Mouse (Mus musculus) fibroblast of lung, adult 2 months (primary cell): Measurements from ENCODE around the gene Abcc3.
"Not testable (repeated sequence)": the region's sequence is repeated elsewhere in the genome, so short reads cannot be mapped to it uniquely, and the experiment has no call there.

ENCODE experiments used
- DNase-seq: peaks from one replicate; pipeline ENCODE4 v3.0.0-alpha.2; 2011; ENCODE audit warnings: low read depth

The Abcc3 gene

DNA sequence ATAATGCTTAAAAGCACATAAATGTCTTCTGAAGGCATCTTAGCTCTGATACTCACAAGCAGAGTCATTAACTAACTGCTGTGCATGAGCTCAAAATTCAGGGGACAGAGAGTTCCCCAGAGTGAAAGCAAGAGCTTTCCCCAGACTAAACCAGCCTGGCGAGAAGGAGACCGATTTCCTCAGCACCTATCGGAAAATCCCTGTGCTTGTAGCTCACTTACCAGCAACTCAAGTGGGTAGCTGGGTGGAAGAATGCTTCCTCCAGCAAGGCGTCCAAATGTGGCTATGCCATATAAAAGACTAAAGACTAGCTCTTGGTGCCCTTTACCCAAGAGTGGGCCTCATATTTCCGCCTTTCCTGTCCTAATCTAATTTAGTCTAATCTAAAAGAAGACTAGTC is 9.9 kb upstream of the Abcc3 start:
- DNase-seq = no peak

DNA sequence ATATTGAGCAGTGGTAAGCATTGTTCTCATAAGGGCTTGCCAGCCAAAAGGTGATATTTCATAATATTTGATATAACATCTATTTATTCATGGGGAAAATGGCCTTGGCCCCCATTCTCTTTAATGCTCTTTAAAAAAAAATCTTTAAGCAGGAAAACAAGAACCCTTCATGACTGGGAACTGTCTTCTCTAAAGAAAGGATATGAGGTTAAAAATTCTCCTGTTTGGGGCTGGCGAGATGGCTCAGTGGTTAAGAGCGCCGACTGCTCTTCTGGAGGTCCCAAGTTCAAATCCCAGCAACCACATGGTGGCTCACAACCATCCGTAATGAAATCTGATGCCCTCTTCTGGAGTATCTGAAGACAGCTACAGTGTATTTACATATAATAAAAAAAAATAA is 9.2 kb upstream of the Abcc3 start:
- not testable (repeated sequence) for DNase-seq

DNA sequence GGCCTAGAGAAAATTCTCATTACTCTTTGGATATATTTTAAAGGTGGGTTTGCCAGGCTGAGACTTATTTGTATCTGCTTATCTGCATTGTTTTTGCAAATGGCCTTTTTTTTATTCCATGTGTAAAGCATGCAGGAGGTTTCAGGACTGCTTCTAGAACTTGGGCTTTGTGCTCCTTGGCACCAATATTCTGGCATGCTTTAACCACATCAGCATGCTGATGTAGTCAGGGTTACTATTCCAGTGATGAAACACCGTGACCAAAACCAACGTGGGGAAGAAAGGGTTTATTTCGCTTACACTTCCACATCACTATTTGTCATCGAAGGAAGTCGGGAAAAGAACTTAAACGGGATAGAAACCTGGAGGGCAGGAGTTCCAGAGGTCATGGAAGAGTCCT is 8.2 kb upstream of the Abcc3 start:
- DNase-seq = no peak

DNA sequence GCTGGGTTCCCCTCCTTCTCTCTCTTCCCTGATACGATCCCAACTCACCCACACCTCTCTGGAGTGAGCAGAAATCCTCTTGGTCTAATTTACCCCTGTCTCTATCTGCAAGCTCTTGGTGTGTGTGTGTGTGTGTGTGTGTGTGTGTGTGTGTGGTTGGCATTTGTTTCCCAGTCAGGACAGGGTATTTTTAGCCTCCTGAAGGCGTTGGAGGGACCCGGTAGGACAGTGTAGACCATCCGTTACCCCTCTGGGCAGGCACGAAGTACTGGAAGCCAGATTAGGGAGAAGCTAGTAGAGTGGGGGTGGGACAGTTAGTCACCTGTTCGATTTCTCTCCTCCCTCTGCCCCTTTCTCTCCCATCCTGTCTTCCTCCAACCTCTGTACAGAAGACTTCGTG is 1.3 kb upstream of the Abcc3 start:
- DNase-seq = no peak

DNA sequence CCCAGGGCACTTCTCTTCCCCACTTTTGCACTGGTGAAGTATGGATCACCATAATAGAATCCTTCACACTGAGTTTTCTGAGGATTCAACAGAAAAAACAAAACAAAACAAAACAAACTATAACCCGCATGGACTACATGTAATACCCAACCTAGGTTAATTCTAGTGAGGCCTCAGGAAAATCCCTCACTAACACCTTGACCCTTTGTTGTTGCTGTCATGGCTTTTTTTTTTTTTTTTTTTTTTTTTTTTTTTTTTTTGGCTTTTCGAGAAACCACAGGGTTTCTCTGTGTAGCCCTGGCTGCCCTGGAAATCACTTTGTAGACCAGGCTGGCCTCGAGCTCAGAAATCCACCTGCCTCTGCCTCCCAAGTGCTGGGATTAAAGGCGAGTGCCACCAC is 693 bp upstream of the Abcc3 start:
- DNase-seq = not testable (repeated sequence)

DNA sequence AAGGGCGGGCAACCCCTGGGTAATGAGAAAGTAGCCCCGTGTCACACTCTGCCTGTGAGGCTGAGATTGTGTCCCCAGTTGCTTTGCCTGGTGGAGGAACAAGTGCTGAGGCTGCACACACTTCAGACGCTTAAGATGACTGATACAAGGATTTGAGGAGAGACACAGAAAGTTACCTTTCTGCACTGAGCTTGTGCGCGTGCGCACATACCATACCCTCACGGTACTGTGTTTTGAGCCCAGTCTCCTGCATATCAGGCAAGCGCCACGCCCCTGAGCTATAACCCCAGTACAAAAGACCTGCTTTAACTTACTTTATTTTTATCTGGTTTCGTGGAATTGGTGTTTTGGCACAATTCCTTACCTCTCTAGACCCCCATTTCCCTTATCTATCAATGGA is 1.1 kb downstream of the Abcc3 start:
- DNase-seq = no peak

DNA sequence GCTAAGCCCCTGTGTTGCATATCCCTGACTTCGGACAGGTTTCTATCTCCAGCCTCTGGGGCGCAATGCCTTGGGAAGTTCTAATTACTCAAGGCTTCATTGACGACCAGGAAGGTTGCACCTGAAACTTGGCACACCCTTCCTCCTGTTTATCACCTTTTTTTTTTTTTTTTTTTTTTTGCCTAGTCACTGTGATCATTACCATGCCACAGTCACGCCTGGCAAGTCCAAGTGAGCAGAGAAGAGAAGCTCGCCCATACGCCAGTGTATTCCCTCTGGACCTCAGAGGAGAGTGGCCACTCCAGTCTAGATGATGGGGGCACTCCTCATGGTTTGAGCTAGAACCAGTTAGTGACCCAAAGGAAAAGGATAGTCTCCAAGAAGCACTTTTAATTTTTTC is 2.0 kb downstream of the Abcc3 start:
- no peak for DNase-seq

DNA sequence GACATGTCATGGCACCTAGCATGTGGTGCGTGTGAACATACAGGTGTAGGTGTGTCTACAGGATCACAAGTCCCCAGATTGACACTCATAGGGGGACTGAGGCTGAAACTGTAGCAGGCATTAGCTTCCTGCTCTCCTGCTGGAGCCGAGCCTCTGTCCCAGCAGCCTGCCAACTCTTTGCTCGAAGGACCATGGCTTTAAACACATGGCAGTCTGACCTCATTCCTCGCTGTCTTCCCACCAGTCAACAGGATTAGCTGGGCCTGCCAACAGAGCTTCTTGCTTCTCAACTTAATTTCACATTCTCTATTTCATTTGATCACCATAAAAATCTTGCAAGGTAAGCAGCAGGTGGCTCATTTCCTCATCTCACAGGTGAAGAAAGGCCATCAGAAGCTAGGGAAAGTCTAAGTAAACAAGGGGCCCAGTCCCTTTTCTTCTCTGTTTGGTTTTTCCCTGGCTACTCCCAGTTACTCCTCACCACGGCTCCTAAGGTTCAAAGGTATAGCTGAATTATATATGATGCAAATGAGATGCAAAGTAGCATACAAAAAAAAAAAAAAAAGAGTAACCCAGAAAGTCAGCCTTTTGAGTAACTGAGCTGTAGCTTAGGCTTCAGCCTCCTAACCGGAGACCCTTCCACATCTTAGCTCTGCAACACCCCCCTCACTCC is 2.9 kb downstream of the Abcc3 start:
- no peak for DNase-seq

DNA sequence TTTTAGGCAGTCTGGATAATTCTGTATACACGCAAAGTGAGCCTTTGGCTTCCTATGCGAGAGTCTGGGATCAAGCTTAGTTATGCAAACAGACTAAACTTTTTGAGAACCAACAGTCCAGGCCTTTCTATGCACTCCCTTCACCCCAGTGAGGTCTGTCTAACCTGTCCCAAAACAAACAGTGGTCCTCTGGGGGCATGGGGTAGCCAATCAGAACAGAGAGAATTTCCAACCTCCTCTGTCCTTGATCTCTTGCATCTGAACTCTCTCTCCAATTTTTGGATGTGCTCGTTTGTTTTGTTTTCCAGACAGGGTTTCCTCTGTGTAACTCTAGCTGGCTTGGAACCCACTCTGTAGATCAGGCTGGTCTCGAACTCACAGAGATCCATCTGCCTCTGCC is 3.8 kb downstream of the Abcc3 start:
- DNase-seq = no peak

DNA sequence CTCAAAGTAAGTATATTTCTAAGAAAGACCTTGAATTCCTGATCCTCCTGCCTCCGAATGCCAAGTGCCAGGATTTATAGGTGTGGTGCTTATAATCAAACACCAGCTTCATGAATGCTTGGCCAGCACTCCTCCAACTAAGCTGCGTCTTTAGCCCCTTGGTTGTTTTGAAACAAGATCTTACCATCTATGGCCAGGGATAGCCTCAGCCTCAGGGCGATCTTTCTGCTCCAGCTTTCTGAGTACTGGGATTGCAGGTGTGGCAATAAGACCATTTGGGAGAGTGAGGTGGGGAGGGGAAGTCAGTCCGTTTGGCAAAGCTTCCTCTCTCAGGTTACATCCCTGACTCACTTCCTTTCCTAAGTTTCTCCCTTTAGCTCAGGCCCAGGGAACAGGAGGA is 5.0 kb downstream of the Abcc3 start:
- DNase-seq = no peak

DNA sequence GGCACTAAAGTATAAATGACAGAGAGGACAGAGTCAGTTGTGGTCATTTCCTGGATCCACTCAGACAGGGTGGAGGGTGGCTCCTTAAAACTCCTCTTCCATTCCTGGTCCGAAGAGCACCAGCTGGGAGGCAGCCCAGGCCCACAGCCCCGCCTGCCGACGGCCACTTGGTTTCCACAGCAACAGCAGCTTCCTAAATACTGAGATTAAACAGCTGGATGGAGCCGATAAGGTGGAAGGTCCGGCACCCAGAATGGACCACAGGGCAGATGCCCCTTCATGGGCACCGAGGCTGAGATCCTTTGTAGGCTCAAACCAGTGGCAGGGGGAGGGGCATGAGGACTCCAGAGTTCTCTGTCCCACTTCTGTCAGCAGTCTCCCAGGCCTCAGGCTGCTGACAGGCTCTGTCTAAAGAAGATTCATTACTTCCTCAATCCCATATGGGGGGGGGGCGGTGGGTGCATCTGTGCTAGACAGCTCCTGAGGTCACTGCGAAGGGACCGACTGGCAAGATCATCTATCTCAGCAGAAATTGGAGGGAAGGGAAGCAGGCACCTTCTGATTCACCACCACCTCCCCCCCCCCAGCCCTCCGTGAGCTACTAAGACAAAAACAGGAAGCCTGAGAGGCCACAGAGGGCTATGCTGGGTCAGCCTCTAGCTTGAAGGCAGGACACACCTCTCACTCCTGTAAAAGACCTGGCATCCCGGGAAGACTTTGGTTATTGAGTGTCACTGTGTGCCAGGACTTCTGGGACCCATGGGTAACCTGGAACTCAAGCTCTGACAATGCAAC is 6.6 kb downstream of the Abcc3 start:
- no peak for DNase-seq

DNA sequence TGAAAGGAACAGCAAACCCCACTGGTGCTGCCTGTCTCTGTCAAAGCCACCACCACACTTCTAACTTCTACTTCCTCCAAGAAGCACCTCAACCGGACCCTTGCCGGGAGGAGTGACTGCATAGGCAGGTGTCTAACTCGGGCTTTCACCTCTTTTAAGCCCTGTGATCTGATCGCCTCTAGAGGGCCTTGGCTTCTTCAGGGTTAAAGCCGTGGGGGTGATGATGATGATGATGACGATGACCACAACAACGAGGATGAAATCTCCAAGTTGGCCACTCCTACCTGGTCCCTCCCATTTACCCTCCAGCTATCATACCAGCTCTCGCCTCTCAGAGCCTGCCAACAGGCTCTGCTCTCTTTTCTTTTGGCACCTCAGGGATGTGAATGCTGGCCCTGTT is 13.1 kb downstream of the Abcc3 start:
- no peak for DNase-seq

DNA sequence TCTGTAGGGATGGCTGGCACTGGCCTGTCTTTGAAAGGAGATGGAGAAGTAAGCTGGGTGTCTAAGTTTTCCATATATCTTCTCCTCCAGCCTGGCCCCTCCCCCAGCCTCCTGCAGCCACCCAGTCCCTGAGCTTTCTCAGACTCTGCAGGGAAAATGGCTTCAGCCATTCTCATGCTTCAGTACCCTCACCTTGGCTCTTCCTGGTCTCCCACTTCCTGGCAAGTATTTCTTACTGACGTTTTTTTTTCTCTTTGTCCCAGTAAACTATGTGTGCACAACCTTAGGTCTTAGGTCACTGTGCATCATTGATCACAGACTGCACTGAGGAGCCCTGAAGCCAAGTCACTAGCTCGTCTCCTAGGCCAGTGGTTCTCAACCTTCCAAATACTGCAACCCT is 13.7 kb downstream of the Abcc3 start:
- DNase-seq = no peak

DNA sequence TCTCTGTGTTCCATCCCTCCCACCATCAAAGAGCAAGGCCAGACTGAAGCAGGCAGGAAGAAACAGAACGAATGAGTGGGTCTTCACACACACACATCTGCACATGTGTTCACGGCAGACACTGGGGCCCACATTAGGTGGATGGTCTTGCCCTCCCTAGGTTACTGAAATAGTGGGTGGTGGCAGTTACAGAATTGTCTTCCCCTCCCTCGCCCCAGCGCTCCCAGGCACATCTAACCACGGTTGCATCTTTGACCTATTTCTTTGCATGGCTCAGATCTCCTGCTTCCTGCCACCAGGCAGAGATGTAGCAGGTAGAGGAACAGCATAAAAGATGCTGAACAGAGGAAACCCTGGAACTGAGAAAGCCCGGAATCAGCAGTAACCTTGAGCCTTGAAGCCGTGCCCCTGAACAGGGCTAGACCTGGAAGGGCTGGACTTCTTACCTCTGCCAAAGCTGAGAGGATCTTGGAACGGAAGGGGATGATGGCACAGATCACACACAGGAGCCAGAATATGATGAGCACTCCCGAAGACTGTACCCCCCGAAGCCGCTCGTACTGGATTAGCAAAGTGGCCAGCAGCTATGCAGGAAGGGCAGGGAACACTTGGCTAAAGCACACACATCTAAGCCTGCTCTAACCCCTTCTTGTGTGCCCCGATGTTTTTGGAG is 18.4 kb downstream of the Abcc3 start:
- DNase-seq = no peak

DNA sequence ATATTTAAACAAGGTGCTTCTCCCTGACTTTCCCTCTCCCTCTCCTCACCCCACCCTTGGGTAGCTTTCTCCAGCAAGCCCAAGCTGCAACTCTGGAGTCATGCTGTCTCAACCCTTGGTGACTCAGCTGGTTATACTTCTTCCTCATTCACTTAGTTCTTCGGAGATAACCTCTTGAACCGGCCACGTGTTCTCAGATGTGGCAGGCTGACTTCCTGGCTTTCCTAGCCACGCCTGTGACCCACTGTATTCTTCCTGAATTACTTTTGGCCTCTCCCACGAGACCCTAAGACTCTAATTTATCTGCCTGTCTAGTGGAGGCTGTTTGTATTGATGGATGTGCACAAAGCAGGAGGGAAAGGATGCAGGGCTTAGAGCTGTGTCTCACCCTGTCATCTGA is 22.0 kb downstream of the Abcc3 start:
- no peak for DNase-seq

DNA sequence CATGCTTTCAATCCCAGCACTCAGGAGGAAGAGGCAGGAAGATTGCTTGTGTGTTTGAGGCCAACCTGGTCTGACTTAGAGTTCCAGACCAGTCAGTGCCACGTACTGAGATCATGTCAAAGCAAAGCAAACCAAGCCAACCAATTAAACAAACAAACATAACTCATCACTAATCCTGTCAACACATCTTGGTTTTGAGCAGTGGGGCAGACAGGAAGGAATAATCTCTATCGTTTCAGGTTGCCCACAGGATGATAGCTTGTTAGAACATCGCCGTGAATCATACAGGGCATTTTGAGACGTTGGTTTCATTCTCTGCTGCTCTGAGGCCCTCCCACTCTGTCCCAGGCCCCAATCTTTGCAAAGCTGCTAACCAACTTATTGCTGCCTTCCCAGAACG is 22.8 kb downstream of the Abcc3 start:
- no peak for DNase-seq

DNA sequence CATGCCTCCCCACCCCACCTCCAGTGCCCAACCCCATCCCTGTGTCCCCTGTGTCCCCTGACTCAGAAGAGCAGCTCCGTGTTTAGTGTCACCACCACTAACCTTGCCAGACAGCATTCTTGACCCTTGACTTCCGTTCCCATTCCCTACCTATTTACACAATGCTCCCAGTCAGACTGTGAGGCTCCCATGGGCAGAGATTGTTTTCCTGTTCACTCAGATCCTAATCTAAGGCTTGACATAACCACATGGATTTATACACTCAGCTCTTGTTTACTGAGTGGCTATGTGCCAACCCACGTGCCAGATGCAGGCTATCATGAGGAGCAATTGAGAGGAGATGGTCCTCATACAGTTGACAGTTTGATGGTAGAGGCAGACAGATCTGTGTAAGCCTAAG is 27.5 kb downstream of the Abcc3 start:
- DNase-seq = no peak

DNA sequence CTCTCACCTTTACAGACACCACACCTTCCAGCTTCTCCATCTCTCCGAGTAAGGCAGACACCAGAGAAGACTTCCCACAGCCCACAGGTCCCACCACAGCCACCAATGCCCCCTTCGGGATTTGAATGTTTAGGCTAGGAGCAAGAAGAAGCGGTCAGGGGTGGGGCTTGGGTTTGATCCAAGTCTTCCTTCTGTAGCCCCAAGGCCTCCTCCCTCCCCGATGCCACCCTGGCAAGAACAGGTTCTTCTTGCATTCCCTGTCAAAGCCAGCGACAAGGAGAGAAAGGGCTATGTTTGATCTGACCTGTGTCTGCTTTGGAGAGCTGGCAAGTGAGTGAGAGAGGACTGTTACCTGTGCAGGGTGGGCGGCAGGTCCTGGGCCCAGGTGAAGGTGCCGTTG is 29.1 kb downstream of the Abcc3 start:
- DNase-seq = no peak

DNA sequence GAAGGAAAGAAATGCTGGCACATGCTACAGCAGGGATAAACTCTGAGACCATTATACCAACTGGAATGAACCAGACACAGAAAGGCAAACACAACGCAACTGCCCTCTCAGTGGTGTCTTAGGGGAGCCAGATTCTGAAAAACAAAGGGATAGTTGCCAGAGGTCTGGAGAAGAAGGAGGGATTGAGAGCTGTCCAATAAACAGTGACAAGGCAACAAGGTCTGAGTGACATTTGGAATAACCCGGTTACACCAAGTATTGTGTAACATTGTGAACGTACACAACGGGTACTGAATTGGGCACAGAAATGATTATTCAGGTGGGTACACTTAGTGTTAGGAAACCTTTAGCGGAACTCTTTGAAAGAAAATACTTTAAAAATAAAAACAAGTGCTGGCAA is 30.7 kb downstream of the Abcc3 start:
- no peak for DNase-seq

DNA sequence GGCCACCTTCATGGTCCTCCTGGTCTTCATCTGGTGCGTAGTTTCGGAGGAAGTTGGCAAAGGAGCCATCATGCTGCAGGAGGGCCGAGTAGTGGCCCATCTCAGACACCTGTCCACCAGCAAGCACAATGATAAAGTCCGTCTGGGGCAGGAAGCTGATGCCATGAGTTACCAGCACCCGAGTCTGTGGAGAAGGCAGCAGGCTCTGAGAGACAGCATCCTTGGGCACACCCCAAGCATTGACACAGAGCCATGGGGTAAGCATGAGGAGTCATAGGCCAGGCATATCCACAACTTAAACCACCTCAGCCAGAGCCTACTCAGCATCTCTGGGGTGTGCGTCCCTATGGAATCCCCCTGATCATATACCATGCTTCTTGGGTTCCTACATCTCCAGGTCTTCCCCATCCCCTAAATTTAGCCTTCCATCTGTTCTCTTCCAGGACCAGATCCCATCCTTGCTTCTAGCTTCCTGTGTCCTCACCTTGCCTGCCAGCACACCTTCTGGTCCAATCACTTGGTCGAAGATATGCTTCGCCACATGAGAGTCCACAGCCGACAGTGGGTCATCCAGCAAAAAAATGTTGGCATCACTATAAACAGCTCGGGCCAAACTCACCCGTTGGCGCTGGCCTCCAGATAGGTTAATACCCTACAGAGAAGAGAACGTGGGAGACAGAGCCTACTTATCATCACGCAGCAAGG is 31.5 kb downstream of the Abcc3 start:
- no peak for DNase-seq

DNA sequence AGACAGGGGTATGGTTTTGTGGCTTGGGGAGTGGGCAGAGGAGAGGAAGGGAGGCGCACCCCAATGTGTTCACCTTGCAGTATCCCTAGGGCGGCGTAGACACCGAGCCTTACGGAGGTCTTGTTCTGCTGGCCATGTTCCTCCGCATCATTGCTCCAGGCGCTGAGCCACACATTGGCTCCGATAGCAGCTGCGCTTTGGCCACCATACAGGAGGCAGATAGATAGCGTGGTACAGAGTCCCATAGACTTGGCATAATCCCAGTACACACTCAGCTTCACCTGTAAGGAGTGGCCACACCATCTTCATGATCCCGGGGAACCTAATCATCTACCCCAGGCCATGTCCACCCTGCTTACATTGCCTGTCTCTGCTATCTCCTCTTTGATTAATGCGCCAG is 33.6 kb downstream of the Abcc3 start:
- DNase-seq = no peak

DNA sequence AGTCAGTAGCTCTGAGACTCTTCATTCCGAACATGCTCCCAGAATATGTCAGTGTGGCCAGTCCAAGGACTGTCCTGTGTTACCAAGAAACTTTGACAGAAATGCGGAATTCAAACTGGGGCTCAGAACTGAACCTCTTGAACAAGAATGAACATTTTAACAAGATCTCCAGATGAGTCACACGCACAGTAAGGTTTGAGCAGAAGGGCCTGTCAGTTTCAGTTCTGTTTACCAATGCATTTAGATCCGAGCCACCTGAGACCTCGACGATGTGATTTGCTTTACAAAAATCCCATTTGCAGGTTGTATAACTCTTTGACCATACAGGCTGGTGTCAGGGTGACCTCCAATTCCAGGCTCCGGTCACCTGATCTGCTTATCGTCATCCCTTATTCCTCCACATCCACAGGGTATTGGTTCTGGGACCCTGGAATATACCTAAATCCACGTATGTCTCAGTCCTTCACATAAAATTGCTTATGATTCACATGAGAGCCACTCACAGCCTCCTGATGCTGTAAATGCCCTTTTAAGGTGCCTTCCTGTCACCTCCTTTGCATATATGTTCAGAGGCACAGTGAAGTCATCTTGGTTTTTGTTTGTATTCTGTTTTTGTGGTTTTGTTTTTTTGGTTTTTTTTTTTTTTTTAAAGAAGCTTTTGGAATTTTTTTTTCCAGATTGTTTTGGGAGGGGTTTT is 37.1 kb downstream of the Abcc3 start:
- DNase-seq = no peak
